Mouse (Mus musculus) lung, postnatal 0 days (tissue): Measurements from ENCODE around the gene Igsf21.

Experiments used
- CTCF ChIP-seq: IDR thresholded peaks from 2 replicates; pipeline ENCODE4 v1.5.1; 2016; ENCODE audit warnings: antibody characterized with exemption, mild to moderate bottlenecking
- EP300 ChIP-seq: IDR thresholded peaks from 2 replicates; pipeline ENCODE4 v1.6.1; 2016; ENCODE audit warnings: antibody characterized with exemption, mild to moderate bottlenecking, control low read depth

DNA sequence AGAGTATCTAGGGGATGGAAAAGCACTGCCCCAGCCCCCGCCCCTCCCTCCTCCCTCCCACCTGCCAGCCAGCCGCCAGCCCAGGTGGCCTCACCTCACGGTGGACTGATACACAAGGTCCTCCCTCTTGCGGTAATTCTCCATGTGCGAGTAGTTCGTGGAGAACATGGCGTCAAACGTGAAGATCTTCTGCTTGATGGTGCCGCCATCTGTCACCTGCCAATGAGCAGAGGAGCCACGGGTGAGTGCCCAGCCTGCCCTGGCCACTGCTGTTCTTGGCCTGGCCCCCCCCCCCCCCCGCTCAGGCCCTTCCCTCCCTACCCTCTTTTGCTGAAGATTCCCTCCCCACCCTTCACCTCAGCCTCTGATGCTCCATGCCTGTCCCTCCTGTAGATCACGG, 139.4 kb downstream of the Igsf21 start:
- no peak for TF ChIP-seq CTCF
- no peak for TF ChIP-seq EP300
